Mouse (Mus musculus) gastrocnemius, adult 18-20 months (tissue): ENCODE measurements around the gene Tarbp2. TPM values are rescaled to one million over a fixed set of nuclear protein-coding genes. Genes with fewer than 3 reads are reported as not detected.

Experiments used
- DNase-seq: peaks from one replicate; pipeline ENCODE4 v3.0.0; 2021; ENCODE audit warnings: low spot score
- long read RNA-seq, 2 experiments: library from polyadenylated mRNA; stranded (forward); transcript quantifications; one replicate each; pipeline ENCODE4 v2.0.0; 2021
- total RNA-seq, 2 experiments: library from RNA; stranded (reverse); gene quantifications; 2 replicates each; pipeline ENCODE4 v1.2.3; 2021

Gene Tarbp2
- 10 to 100 TPM; 28.2 to 33.3 TPM for total RNA-seq
- long read RNA-seq, experiment 1, transcript Tarbp2-201 (9 exons, 1,523 nt), result major isoform, 24 of 38 reads
- long read RNA-seq, experiment 1, partial matches to known transcripts, result 4 of 38 reads
- long read RNA-seq, experiment 1, other reads (novel, unspliced or antisense), result 10 of 38 reads
- long read RNA-seq, experiment 2, transcript Tarbp2-201 (9 exons, 1,523 nt), result major isoform, 10 of 22 reads
- long read RNA-seq, experiment 2, partial matches to known transcripts, result 3 of 22 reads
- long read RNA-seq, experiment 2, other reads (novel, unspliced or antisense), result 6 of 22 reads

DNA sequence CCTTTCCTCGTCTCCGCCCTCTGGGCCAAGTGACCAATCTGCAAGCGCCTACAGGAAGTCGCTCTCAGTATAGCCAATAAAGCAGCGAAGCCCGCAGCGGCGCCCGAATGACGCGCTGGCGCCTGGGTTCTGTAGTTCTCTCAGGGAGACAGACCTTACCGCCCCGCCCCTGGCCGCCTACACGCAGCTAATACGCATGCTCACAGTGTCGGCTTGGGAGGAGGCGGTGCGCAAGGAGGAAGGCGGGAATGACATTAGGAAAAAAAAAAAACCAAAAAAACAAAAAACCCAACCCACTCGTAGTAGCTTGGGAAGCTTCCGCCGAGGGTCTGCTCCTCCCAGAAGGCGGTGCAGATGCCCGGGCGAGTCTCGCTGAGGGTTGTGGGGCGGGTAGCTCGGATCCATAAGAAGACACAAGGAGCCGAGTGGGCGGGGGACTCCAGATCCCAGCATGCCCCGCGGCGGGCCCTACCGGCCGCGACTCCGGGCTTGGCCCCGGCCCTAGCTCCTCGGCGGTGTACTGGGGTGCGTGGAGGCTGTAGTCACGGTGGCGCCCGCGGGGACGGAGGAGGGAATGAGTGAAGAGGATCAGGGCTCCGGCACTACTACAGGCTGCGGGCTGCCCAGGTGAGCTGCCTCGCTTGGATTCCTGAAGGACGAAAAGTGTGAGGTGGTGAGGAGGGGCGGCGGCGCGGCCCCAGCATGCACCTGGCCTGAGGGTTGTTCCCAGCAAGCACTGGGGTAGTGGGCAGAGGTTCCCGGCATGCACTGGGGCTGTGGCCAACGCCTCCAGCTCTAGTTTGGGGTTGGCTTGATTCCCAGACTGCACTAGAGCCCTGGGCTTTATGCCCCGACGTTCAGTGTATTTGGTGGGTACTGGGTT lies at the start of gene Tarbp2:
Tarbp2 (plus strand) TSS at position 217 of the 883 bp plus-strand sequence.
- peak; percentile 99 for DNase-seq

DNA sequence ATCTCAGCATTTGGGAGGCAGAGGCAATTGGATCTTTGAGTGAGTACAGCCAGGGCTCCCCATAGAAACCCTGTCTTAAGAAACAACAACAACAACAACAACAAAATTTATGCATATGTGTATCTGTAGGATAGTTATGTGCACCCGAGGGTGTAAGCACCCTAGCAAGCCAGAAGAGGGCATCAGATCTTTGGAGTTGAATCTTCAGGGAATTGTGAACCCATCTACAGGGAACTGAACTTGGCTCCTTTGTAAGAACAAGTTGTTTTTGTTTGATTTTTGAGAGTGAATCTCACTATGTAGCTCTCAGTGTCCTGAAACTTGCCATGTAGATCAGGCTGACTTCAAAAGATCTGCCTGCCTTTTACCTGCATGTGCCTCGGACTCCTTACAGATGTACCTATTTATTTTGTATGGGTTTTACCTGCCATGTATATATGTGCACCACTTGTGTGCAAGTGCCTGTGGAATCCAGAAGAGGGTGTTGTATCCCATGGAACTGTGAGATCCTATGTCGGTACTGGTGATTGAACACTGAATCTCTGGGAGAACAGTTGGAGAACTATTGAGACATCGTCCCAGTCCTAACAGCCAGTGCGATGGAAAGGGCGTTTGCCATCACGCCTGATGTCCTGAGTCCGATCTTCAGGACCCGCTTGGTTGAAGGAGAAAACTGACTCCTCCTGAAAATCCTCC lies 49.2 kb upstream of the Tarbp2 start:
- no peak for DNase-seq

DNA sequence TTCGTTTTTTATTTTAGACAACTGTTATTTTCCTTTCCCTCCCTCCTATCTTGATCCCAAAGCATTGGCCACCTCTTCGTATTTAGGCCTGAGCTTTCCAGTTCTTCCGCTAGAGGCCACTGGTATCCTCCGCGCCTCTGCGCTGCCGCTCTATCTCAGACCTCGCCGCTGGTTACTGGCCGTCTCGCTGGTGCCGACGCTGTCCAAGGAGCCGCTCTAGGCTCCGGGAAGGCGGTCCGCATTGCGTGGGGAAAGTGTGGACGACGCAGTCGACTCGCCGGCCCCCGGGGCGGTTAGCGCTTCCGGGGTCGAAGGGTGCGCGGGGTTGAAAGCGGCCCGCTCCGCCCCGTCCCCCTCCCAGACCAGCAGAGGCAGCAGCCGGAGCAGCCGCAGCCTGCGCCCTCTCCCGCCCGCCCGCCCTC lies 47.8 kb upstream of the Tarbp2 start, which contains the start of gene Pcbp2:
Pcbp2 (plus strand) TSS at position 357 of the 422 bp plus-strand sequence.
- peak; percentile 96 for DNase-seq

DNA sequence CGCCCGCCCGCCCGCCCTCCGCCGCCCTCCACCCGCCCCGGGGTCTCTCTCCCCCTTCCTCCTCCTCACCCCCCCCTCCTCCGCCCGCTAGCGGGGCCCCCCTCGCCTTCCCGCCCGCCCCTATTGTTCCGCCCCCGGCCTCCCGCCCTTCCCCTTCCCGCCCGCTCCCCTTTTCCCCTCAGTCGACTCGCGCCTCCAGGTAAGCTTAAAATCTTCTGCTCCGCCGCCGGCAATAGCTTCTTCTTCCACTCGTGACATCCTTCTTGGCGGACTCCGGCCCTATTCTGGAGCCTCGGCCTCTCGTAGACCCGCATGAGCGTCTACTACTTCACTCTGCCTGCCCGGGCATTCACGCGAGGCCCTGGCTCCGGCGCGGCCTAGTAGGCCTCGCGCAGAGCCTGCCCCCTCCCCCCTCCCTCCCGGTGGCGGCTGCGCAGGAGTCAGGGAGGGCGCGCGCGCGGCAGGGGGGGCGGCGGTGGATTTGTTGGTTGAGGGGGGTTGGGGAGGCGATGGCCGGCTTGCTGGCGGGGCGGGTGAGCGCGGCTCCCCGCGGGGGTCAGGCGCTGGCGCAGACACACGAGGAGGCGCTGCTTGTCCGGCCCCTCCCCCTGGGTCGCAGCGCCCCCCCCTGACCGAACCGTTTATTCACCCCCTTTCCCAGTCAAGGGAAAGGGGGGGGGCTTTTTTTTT lies 47.2 kb upstream of the Tarbp2 start:
- peak; percentile 81 for DNase-seq

DNA sequence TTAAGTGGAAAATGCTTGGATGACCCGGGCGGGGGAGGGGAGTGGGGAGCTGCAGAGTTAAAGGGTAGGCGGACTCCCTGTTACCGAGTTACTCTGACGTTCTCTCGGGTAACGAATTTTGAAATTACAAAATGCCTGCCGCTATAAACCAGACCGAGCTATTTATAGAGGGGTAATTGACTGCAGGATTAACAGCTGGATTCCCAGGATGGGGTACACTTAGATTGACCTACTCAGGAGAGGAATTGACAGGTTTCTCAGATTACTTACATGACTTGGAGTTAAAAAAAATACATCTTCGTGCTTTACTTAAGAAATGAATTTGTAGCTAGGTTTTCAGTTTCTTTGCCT lies 46.7 kb upstream of the Tarbp2 start:
- no peak for DNase-seq

DNA sequence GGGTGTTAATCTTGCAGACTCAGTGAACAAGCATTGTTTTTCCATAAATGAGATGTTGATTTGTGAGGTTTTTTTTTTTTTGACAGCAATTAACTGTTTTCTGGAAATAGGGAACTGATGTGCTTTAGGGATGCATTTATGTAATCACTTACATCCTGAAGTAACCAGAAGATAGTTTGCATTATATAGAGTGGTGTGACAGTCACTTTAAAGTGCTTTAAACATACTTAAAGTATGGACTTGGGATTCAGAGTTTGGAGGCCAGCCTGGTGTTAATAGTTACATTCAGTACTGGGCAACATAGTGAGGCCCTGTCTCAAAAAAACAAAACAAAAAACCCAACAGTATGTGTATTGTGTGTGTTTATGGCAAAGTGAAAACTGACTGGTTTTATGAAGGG lies 46.3 kb upstream of the Tarbp2 start:
- no peak for DNase-seq

DNA sequence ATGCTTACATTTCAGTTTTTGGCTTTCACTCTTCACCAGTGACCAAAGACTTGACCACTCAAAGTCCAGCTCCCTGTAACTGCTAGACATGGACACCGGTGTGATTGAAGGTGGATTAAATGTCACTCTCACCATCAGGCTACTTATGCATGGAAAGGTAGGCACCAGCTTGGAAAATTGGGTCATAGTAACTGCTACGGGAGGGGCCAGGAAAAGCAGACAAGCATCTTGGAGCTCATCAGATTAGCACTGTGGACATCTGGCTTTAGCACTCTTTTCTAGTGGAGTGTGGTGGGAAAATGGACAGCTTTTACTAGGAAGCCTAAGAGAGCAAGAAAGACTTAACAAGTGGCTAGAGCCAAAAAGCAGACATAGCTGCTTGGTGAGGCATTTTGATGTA lies 44.7 kb upstream of the Tarbp2 start:
- no peak for DNase-seq

DNA sequence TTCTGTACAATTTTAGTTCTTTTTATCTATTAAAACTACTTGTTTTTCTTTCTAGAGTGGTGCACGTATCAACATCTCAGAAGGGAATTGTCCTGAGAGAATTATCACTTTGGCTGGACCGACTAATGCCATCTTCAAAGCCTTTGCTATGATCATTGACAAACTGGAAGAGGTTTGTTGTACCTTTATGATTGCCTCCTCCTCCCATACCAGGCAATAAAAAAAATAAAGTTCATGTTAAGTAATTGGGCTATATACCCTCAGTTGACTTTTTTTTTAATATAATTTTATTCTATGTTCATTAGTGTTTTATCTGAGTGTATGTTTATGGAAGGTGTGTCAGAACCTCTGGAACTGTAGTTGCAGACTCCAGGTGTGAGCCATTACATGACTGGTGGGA lies 43.5 kb upstream of the Tarbp2 start:
- no peak for DNase-seq

DNA sequence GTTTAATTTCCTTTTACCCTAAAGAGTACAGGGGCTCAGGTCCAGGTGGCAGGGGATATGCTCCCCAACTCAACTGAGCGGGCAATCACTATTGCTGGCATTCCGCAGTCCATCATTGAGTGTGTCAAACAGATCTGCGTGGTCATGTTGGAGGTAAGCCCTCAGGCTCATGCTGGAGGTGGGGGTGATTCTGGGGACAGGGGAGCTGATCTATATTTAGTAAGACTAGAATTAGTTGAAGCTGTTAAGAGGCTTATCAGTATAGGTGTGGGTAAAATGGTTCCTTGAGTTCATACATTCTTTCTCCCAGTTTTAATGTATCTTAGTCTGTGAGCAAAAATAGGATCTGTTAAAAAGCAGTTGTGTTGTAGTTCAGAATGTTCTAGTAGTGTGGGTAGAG lies 34.9 kb upstream of the Tarbp2 start:
- DNase-seq, result no peak

DNA sequence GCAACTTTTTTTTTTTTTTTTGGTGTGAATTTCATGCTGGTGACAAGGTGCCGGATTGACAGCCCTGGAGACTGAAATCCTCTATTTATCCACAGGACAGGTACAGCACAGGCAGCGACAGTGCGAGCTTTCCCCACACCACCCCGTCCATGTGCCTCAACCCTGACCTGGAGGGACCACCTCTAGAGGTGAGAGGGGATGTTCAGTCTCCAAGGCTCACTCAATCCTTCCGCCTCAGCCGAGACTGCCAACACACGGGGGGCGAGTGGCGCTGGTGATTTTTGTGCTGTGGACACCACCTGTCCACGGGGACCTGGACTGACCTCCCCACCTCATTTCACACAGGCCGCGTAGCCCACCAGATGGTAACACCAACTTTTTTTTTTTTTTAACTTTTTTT lies 32.1 kb upstream of the Tarbp2 start:
- no peak for DNase-seq

DNA sequence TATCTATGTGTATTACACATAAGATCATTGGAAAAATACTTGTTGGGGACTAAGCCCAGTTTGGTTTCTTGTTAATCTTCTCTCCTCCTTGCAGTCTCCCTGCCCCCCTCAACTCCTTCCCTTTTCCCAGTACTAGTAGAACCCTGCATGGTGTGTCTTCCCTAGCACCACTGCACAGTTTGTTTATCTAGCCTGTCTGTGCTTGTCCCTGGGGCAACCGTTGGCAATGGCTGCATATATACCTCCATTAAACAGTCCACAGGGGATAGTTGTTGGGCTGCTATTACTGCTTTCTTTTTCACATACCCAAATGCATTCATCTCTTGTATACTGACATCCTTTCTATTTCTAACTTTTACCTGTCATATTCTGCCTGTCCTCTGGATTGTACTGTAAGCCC lies 30.3 kb upstream of the Tarbp2 start:
- no peak for DNase-seq

DNA sequence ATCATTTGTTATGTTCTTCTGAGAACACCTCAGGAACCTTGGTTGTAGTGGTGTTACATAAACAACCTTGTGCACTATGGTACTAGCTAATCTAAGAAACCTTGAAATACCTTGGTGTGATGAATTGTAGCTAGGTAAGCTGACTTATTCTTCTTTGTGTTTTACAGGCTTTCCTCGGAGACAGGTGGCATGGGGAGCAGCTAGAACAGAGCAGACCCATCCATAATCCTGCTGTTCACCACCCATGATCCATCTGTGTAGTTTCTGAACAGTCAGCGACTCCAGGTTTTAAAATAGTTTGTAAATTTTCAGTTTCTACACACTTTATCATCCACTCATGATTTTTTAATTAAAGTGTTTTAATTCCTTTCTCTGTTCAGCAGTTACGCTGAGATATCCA lies 19.7 kb upstream of the Tarbp2 start:
- DNase-seq, result no peak

DNA sequence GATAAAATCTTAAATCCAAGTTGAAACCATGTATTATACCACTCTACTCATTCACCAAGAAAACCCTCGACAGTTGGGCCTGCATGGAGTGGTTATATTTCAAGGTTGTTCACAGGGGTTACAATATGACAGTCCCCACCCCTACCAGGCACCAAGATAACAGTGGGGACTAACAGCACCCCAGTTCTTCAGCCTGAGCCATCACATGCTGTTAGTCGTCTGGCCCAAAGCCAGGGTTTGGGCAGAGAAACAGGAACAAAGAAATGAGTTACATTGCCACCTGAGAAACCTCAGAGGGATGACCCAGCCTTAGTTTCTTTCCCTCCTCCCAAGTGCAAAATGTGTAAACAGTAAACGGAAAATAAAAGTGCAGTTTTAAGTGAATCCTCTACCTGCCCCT lies 18.6 kb upstream of the Tarbp2 start:
- no peak for DNase-seq

DNA sequence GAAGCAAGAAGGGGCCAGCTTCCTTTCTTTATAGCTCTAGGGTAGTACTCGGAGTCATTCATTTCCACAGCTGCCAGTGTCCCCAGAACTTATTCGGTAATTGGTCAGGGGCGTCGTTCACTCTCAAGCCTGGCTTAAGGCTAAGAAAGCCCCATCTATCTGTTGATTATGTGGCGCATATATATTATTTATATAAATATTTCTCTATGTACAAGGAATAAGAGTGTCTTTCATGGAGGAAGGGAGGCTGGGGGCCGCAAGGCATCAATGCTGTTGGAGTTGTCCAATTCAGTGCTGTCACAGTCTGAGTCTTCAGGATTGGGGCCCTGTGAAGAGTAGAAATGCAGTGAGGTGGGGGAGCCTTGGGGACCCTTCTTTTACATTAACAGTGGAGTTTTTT lies 18.1 kb upstream of the Tarbp2 start:
- DNase-seq, result no peak

DNA sequence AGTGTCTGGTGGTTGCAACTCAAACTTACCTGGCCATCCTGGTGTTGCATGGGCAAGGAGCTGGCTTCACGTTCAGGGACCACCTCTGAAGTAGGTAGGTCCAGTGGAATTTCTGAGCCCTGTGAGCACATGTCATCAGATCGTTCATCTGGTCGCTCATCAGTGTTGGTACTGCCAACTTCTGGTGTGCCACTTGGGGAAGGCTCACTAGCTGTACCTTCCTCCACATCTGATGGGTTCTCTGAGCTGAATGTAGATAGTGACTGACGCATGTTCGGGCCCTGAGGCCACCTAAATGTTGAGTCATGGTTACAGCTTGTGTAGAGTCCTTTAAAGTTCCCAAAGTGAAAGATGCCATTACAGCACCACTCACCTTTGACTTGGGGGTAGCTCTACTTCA lies 17.5 kb upstream of the Tarbp2 start:
- no peak for DNase-seq

DNA sequence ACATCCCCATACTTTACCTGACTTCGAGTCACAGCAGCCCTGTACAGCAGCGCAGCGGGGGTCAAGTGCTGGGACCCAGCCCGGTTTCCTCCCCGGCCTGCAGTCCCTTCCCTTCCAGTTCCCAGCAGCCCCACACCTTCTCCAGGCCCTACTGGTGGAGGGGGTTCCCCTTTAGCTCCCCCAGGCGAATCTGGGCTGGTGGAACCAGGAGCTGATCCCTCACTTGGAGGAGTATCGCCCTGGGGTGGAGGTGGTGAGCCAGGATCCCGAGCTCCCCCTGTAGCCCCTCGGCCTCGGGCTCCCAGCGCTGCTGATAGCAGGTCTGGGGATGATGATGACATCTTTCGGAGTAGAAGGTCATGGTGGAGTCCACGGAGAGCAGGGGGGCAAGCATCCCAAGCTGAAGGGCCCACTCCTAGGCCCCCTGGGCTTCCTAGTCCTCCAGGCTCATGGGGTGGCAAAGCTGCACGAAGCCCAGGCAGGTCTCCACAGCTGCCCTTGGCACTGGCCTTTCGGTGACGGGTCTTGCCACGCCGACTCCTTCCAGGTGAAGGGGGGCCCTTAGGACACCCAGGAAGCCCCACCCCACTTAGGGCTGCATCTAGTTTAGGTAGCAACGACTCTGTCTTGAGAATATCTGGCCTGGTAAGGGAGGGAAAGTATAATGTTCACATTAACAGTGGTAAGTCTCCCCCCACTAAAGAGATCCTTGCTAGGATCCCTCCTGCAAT lies 16.7 kb upstream of the Tarbp2 start:
- no peak for DNase-seq

DNA sequence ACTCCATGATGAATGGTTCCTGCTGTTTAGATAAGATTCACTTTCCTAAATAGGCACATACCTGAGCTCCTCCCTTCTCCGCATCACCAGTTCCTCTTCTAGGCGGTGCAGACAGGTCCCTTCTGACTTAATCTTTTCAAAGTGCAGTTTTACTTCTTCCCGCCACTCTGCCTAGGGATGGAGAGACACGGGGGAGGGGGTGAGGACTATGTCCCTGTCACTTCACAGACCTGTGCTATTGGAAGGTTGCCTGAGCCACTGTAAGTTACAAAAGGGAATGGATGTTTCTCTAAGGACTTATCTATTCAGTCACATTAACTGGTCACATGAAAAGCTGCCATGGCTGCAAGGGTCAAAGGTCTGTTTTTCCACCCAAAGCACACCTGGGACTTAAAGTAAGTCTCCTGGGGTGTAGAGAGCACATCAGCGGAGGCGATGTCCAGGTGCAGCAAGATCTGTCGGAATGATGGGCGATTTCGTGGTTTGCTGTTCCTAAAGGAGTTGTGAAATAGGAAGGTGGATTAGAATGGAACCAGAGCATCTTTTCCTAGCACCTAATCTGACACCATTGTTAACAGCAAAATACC lies 15.6 kb upstream of the Tarbp2 start:
- no peak for DNase-seq

DNA sequence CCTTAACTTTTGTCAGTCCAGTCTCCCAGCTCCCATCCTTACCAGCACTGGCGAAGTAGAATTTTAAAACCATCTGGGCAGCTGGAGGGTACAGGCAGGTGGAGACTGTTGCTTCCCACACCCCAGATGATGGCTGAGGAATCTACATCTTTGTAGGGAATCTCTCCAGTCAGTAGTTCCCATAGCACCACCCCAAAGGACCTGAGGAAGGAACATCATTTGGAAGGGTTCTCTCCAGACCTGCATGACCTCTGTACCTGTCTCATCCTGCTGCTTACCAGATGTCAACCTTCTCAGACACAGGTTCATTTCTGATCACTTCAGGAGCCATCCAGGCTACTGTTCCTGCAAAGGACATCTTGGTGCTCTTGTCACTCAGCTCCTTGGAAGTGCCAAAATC lies 14.5 kb upstream of the Tarbp2 start, which contains the start of gene Gm10337:
Gm10337 (plus strand) TSS at position 276 of the 400 bp plus-strand sequence.
- DNase-seq, result no peak

DNA sequence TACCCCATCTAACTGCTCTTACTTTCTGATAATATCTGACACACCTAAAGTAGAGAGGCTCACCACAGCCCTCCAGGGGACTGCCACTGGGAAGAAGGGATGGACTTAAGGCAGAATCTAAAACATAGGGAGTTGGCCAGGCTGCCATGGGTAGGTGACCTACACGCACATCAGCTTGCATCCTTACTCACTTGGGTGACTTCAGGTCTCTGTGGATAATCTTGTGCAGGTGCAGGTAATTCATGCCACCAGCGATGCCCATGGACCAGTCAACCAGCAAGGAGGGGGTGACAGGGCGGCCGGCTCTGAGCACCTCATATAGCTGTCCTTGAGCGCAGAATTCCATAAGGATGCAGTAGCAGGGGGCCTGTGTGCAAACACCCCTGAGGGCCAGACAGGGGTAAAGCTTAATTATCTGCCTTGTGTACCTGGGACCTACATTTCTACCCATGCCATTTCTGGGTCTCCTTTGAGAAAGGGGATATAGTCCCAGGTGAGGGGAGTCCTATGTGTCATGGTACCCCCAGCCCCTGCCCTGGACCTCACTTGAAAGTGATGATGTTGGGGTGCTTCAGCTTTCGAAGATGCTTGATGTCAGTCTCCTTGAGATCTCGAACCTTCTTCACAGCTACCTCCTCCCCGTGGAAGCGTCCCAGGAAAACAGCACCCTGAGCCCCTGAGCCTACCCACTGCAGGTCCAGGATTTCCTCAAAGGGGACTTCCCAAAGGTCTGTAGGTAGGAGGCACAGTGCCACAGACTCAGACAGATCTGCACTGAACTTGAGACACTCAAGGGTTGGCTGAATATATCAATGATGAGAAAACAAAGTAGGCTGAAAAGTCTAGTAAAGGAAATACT lies 13.8 kb upstream of the Tarbp2 start:
- DNase-seq, result no peak
